Mouse (Mus musculus) liver, embryonic 14.5 days (tissue): ENCODE results near the gene 2310011J03Rik.

Source experiments
- CTCF ChIP-seq: IDR thresholded peaks from 2 replicates; pipeline ENCODE4 v1.5.1; 2016; ENCODE audit warnings: antibody characterized with exemption, low read depth, control low read depth
- EP300 ChIP-seq: IDR thresholded peaks from 2 replicates; pipeline ENCODE4 v1.6.1; 2016; ENCODE audit warnings: antibody characterized with exemption, low read depth

- no peak for TF ChIP-seq CTCF
- TF ChIP-seq EP300 = no peak
These were observed at the start of gene 2310011J03Rik for GRCm38 (mm10) chr10:80320340-80320760.
